Mouse (Mus musculus) midbrain, embryonic 12.5 days (tissue): Measurements from ENCODE around the gene Gm43064. TPM values are rescaled to one million over a fixed set of nuclear protein-coding genes. Genes with fewer than 3 reads are reported as not detected.

Experiments
- ATAC-seq: fragments of 200-750 bp; cut with Nextera tagmentation; 2 replicates; pipeline ENCODE4 v1.8.0; 2017; ENCODE audit warnings: low read depth, moderate TSS enrichment, moderate library complexity; ENCODE audit not compliant: low FRiP score
- H3K27ac ChIP-seq: fragments of 300-500 bp; sonication (generic); replicated peaks from 2 replicates; pipeline ENCODE4 v1.5.1; 2016; ENCODE audit warnings: mild to moderate bottlenecking
- H3K27me3 ChIP-seq: fragments of 300-500 bp; sonication (generic); 2 replicates; pipeline ENCODE4 v1.6.1; 2016; ENCODE audit warnings: mild to moderate bottlenecking
- H3K36me3 ChIP-seq: fragments of 300-500 bp; sonication (generic); 2 replicates; pipeline ENCODE4 v1.6.1; 2016
- H3K4me1 ChIP-seq: fragments of 300-500 bp; sonication (generic); 2 replicates; pipeline ENCODE4 v1.6.1; 2016
- H3K4me2 ChIP-seq: fragments of 300-500 bp; sonication (generic); replicated peaks from 2 replicates; pipeline ENCODE4 v1.6.1; 2016; ENCODE audit warnings: mild to moderate bottlenecking, moderate library complexity
- H3K4me3 ChIP-seq: fragments of 300-500 bp; sonication (generic); 2 replicates; pipeline ENCODE4 v1.5.1; 2016; ENCODE audit warnings: mild to moderate bottlenecking
- H3K9ac ChIP-seq: fragments of 300-500 bp; sonication (generic); replicated peaks from 2 replicates; pipeline ENCODE4 v1.6.1; 2016; ENCODE audit warnings: mild to moderate bottlenecking, moderate library complexity
- H3K9me3 ChIP-seq: fragments of 300-500 bp; sonication (generic); 2 replicates; pipeline ENCODE4 v1.6.1; 2016; ENCODE audit warnings: mild to moderate bottlenecking
- WGBS: fragments of 180-500 bp; shearing (Covaris S2); methylation state at CpG from one replicate; pipeline ENCODE4 v1.1.7; 2016; 5-methylcytosine and 5-hydroxymethylcytosine counted together
- polyA plus RNA-seq: library from polyadenylated mRNA; unstranded; fragments of >200 nt; fragmentation: Nextera tagmentation; extraction: Ambion mirVana; gene quantifications from 2 replicates; pipeline ENCODE4 v1.2.1, GENCODE M21; 2016

The Gm43064 gene
- polyA plus RNA-seq, 1 experiment from 2014 or later, result not detected

DNA sequence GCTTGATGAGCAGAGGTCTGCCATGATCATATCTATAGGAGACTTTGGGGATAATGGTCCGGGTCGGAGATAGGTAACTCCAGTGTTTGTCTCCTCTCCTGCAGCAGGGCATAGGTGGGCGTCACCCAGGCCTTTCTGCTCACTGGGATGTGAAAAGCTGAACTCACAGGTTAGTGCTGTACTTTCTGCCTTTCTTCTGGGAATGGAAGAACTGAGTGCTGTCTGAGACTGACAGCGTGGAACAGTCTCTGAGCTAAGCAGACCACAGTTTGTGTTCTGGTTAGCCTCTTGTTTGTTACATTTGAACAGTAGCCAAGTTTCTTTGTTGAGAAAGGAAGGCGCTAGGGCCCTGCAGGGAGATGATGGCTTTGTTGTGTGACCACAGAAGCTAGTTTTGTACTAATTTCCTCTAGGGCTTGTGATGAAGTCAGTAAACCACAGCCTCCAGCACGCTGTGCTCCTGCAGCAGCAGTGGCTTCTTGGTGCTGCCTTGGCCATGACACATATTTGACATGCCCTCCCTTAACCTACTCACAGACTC, 50.5 kb downstream of the Gm43064 start:
- Histone ChIP-seq H3K9me3 (no peaks in the 10 kb centered on the region), H3K27ac (no peak overlapping the region), H3K4me3 (no peak overlapping the region), H3K4me2 (no peak overlapping the region), H3K4me1 (no peaks in the 10 kb centered on the region), H3K27me3 (no peaks in the 10 kb centered on the region), H3K9ac (no peak overlapping the region), H3K36me3 (no peaks in the 10 kb centered on the region)
- ATAC-seq, result no peak
- WGBS, result 77% methylated on average over 6 of the region's 6 CpGs

GRCm38 (mm10) chr3:103862721-103863220, 53.4 kb downstream of the Gm43064 start:
- H3K4me1 ChIP-seq, result no peaks in the 10 kb centered on the region
- H3K36me3 ChIP-seq, result no peaks in the 10 kb centered on the region
- no peak overlapping the region for H3K9ac ChIP-seq
- no peaks in the 10 kb centered on the region for H3K27me3 ChIP-seq
- H3K9me3 ChIP-seq, result no peaks in the 10 kb centered on the region
- H3K4me3 ChIP-seq, result no peak overlapping the region
- no peak overlapping the region for H3K4me2 ChIP-seq
- 85% methylated on average over 4 of the region's 4 CpGs for WGBS
- H3K27ac ChIP-seq, result no peak overlapping the region
- ATAC-seq, result no peak

DNA sequence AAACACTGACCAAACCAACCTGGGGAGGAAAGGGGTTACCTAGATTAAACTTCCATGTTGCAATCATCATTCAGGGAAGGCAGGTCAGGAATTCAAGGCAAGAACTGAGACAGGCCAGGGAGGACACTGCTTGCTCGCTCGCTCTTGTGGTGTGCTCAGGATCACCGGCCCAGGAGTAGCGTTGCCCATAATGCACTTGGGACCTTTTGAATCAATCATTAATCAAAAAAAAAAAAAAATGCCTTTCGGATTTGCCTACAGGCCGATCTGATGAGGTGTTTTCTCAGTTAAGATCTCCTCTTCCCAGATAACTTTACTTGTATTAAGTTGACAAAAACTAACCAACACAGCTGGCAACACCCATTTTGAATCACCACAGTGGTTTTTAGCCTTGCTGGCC, 54.8 kb downstream of the Gm43064 start:
- WGBS, result 91% methylated on average over 6 of the region's 6 CpGs
- no peaks in the 10 kb centered on the region for H3K36me3 ChIP-seq

DNA sequence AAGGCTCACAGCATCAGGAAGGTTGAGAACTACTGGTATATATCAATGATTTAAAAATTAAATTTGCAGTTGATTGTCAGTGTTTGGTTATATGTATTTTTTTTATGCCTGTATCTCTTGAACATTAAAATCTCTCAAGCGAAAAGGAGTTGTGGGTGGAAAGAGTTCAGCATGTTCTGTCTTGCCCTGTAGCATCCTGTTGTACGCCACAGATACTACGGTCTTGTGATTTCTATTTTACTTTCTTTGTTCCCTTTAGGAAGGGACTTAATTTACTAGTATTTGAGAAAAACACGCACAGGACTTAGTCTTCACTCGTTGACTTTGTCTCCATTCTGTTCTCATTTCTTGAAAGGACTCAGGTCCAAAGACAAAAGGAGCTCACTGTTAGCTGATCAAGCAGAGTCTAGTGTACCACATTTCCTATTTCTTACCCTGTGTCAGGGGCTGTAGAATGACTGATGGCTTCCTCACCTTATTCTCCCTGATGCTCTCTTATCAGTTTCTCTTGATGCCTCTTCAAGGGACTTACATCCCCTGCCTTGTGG, 58.1 kb downstream of the Gm43064 start:
- WGBS, result 93% methylated on average over 5 of the region's 5 CpGs
- H3K36me3 ChIP-seq, result no peaks in the 10 kb centered on the region
- H3K4me1 ChIP-seq, result no peaks in the 10 kb centered on the region
- no peak overlapping the region for H3K4me2 ChIP-seq
- no peak overlapping the region for H3K9ac ChIP-seq
- H3K27ac ChIP-seq, result no peak overlapping the region
- H3K27me3 ChIP-seq, result no peaks in the 10 kb centered on the region
- H3K4me3 ChIP-seq, result no peak overlapping the region
- no peak for ATAC-seq
- H3K9me3 ChIP-seq, result no peaks in the 10 kb centered on the region

More for the DNA sequence above, 54.8 kb downstream of the Gm43064 start:
- Histone ChIP-seq H3K9ac (no peak overlapping the region), H3K9me3 (no peaks in the 10 kb centered on the region), H3K27ac (no peak overlapping the region), H3K4me1 (no peaks in the 10 kb centered on the region), H3K4me2 (no peak overlapping the region), H3K4me3 (no peak overlapping the region), H3K27me3 (no peaks in the 10 kb centered on the region)
- no peak for ATAC-seq

DNA sequence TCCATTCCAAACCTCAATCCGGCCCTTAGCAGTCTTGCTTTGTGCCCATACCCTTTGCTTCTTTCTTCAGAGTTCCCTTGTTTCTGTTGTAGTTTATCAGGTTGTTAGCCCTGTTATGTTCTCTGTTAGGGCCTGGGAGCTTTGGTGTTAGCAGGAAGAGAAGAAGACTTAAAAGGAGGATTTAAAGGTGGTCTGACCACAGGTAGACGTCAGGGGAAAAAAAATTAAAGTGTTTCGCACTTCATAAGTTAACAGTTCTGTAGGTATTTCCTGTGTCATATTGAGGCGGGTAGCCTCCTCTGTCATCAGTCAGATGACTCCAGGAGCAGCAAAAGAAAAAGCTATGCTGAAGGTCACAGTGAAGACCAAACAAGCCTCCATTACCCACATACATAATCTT, 58.6 kb downstream of the Gm43064 start:
- no peaks in the 10 kb centered on the region for H3K36me3 ChIP-seq
- no peak for ATAC-seq

DNA sequence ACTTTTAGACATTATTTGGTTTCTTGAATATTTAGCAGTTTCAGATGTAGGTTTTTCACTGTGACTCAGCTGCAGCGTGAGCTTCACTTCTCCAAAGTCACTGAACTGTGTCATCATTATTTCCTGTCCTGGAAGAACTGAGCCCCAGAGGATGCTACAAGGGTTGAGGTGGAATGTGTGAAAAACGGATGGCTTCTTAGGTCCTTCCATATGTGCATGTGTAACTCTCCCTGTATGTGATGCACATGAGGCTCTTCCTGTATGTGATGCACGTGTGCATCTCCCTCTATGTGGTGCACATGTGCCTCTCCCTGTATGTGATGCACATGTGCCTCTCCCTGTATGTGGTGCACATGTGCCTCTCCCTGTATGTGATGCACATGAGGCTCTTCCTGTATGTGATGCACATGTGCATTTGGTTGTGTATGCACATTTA, 63.3 kb downstream of the Gm43064 start:
- no peak overlapping the region for H3K27ac ChIP-seq
- ATAC-seq, result no peak
- no peak overlapping the region for H3K4me3 ChIP-seq
- no peaks in the 10 kb centered on the region for H3K27me3 ChIP-seq
- H3K9me3 ChIP-seq, result no peaks in the 10 kb centered on the region
- 71% methylated on average over 3 of the region's 3 CpGs for WGBS
- no peaks in the 10 kb centered on the region for H3K4me1 ChIP-seq
- no peak overlapping the region for H3K4me2 ChIP-seq
- H3K9ac ChIP-seq, result no peak overlapping the region
- H3K36me3 ChIP-seq, result no peaks in the 10 kb centered on the region

More for the DNA sequence above, 58.6 kb downstream of the Gm43064 start:
- H3K4me2 ChIP-seq, result no peak overlapping the region
- no peak overlapping the region for H3K9ac ChIP-seq
- no peak overlapping the region for H3K27ac ChIP-seq
- H3K27me3 ChIP-seq, result no peaks in the 10 kb centered on the region
- no peaks in the 10 kb centered on the region for H3K4me1 ChIP-seq
- no peaks in the 10 kb centered on the region for H3K9me3 ChIP-seq
- no peak overlapping the region for H3K4me3 ChIP-seq
- WGBS, result 92% methylated on average over 4 of the region's 4 CpGs

- Histone ChIP-seq H3K4me1 (no peaks in the 10 kb centered on the region), H3K27me3 (no peaks in the 10 kb centered on the region), H3K9ac (no peak overlapping the region), H3K36me3 (no peaks in the 10 kb centered on the region), H3K4me3 (no peak overlapping the region), H3K4me2 (no peak overlapping the region), H3K9me3 (no peaks in the 10 kb centered on the region), H3K27ac (no peak overlapping the region)
- no peak for ATAC-seq
- WGBS, result 74% methylated on average over 7 of the region's 7 CpGs
Measured at GRCm38 (mm10) chr3:103874329-103874728, 65.0 kb downstream of the Gm43064 start.

GRCm38 (mm10) chr3:103885946-103886345, 76.6 kb downstream of the Gm43064 start:
- WGBS, result 84% methylated on average over 11 of the region's 11 CpGs
- no peaks in the 10 kb centered on the region; the same call in 1 of the 2 replicates for H3K27me3 ChIP-seq
- ATAC-seq, result no peak
- no peaks in the 10 kb centered on the region for H3K4me1 ChIP-seq
- H3K9me3 ChIP-seq, result no peaks in the 10 kb centered on the region
- no peak overlapping the region for H3K27ac ChIP-seq
- no peak overlapping the region for H3K9ac ChIP-seq
- no peak overlapping the region for H3K4me3 ChIP-seq
- no peaks in the 10 kb centered on the region for H3K36me3 ChIP-seq
- H3K4me2 ChIP-seq, result no peak overlapping the region

GRCm38 (mm10) chr3:103887581-103887980, 78.2 kb downstream of the Gm43064 start:
- Histone ChIP-seq H3K36me3 (no peaks in the 10 kb centered on the region), H3K27me3 (no peaks in the 10 kb centered on the region; the same call in 1 of the 2 replicates), H3K4me3 (no peak overlapping the region), H3K9me3 (no peaks in the 10 kb centered on the region), H3K4me2 (no peak overlapping the region), H3K4me1 (no peaks in the 10 kb centered on the region), H3K27ac (no peak overlapping the region), H3K9ac (no peak overlapping the region)
- WGBS, result 11% methylated on average over 2 of the region's 3 CpGs
- no peak for ATAC-seq

Other genes with a start within 250 kb of the Gm43064 start
- 7.7 and 9.5 TPM in 2 replicates for gene Syt6, start 234.3 kb upstream of the Gm43064 start, polyA plus RNA-seq
- gene Atg4a-ps, start 163.5 kb upstream of the Gm43064 start, polyA plus RNA-seq, result 0.26 TPM in 1 of 2 replicates, not detected in the other
- gene Olfml3, start 71.6 kb upstream of the Gm43064 start, polyA plus RNA-seq, result 6.6 and 10.7 TPM in 2 replicates
- not detected in 2 replicates for gene Gm10964, start 70.2 kb upstream of the Gm43064 start, polyA plus RNA-seq
- gene Hipk1, start 18.0 kb upstream of the Gm43064 start, polyA plus RNA-seq, result 17.9 and 18.3 TPM in 2 replicates
- gene Dclre1b, start 129 bp upstream of the Gm43064 start, polyA plus RNA-seq, result 25.6 and 32.4 TPM in 2 replicates
- 21.8 and 26.1 TPM in 2 replicates for gene Ap4b1, start 53 bp upstream of the Gm43064 start, polyA plus RNA-seq
- 0.38 and 0.42 TPM in 2 replicates for gene Bcl2l15, start 23.0 kb downstream of the Gm43064 start, polyA plus RNA-seq
- gene Ptpn22, start 50.2 kb downstream of the Gm43064 start, polyA plus RNA-seq, result 0.19 and 0.21 TPM in 2 replicates
- gene Rsbn1, start 104.5 kb downstream of the Gm43064 start, polyA plus RNA-seq, result 24.6 and 26.1 TPM in 2 replicates
- gene Phtf1, start 158.5 kb downstream of the Gm43064 start, polyA plus RNA-seq, result 50.4 and 56.4 TPM in 2 replicates